Mouse (Mus musculus) ES-Bruce4 (cell line): ENCODE data around the gene Svop. TPM values are rescaled to one million over a fixed set of nuclear protein-coding genes. Genes with fewer than 3 reads are reported as not detected.

Experiments
- H3K27ac ChIP-seq: 2 replicates; pipeline ENCODE4 v1.5.1; 2012; ENCODE audit warnings: low read length, inconsistent platforms; ENCODE audit not compliant: insufficient read depth
- H3K27me3 ChIP-seq: 2 replicates; pipeline ENCODE4 v1.6.1; 2012; ENCODE audit warnings: mild to moderate bottlenecking, low read length, inconsistent platforms; ENCODE audit not compliant: control insufficient read depth, poor library complexity, insufficient read depth, severe bottlenecking
- H3K36me3 ChIP-seq: 2 replicates; pipeline ENCODE4 v1.6.1; 2012; ENCODE audit warnings: inconsistent platforms, mild to moderate bottlenecking, low read length, moderate library complexity; ENCODE audit not compliant: control insufficient read depth, poor library complexity, insufficient read depth, severe bottlenecking
- H3K4me1 ChIP-seq: one replicate; pipeline ENCODE4 v1.8.1; 2011; ENCODE audit warnings: low read length; ENCODE audit not compliant: control insufficient read depth, insufficient read depth
- H3K4me3 ChIP-seq: 2 replicates; pipeline ENCODE4 v1.5.1; 2011; ENCODE audit warnings: low read depth, mild to moderate bottlenecking, low read length
- H3K9ac ChIP-seq: 2 replicates; pipeline ENCODE4 v1.6.1; 2012; ENCODE audit warnings: low read depth, mild to moderate bottlenecking, inconsistent platforms; ENCODE audit not compliant: poor library complexity, severe bottlenecking
- H3K9me3 ChIP-seq: replicated peaks from 2 replicates; pipeline ENCODE4 v1.6.1; 2012; ENCODE audit warnings: mild to moderate bottlenecking, low read length, inconsistent platforms; ENCODE audit not compliant: control insufficient read depth, poor library complexity, insufficient read depth, severe bottlenecking
- CTCF ChIP-seq: IDR thresholded peaks from one replicate; pipeline ENCODE4 v1.8.1; 2011; ENCODE audit warnings: low read depth, low read length
- EP300 ChIP-seq: IDR thresholded peaks from 2 replicates; pipeline ENCODE4 v1.6.1; 2011; ENCODE audit warnings: low read depth, low read length; ENCODE audit not compliant: insufficient read depth
- POLR2A ChIP-seq: IDR thresholded peaks from one replicate; pipeline ENCODE4 v1.8.1; 2011; ENCODE audit warnings: low read length; ENCODE audit not compliant: insufficient read depth
- polyA plus RNA-seq: library from polyadenylated mRNA; stranded (reverse); fragments of >200 nt; gene quantifications from 2 replicates; pipeline ENCODE4 v1.2.4, GENCODE M21; 2011; ENCODE audit warnings: low read depth; ENCODE audit not compliant: missing spikeins, insufficient read depth, insufficient read length

Gene Svop
- 11.0 and 11.2 TPM in 2 replicates for polyA plus RNA-seq

- Histone ChIP-seq H3K9ac (peak within 1 kb of the TSS; percentile 80), H3K27ac (peak within 1 kb of the TSS; percentile 68), H3K36me3 (no peaks in the 10 kb centered on the region)
Observed at GRCm38 (mm10) chr5:114091057-114091807, at the start of gene Svop. Gene Svop, minus strand, starts transcription at chr5:114091570.

DNA sequence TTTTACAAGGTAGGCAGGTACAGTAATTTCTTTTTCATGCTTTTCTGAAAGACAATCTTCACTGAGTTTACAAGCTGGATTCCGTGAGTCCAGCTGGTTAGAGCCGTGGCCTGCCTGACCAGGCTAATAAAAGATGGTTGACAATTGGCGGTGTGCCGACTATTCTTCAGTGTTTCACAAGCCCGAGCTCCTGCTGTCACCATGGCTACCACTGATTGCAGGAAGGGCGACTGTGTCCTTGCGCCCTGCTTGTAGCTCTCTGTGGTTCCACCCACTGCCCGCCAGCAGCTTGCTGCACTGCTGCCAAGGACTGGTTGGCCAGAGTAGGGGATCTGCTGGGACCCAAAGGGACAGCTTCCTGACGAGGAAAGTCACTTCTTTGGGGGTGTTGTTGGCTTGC lies 47.8 kb upstream of the Svop start:
- no peak overlapping the region for H3K27ac ChIP-seq
- TF ChIP-seq EP300 = no peak
- no peak for TF ChIP-seq POLR2A
- no peak for TF ChIP-seq CTCF
- peaks cover 12% of the 10 kb centered on the region for H3K4me1 ChIP-seq

More at GRCm38 (mm10) chr5:114091057-114091807, at the start of gene Svop:
- Histone ChIP-seq H3K27me3 (no peaks in the 10 kb centered on the region), H3K4me1 (no peaks in the 10 kb centered on the region), H3K4me3 (peak within 1 kb of the TSS; percentile 80), H3K9me3 (no peaks in the 10 kb centered on the region; the same call in 1 of the 2 replicates)
- no peak for TF ChIP-seq CTCF
- TF ChIP-seq POLR2A = no peak
- TF ChIP-seq EP300 = peak; percentile 77; the same call in 1 of the 2 replicates

DNA sequence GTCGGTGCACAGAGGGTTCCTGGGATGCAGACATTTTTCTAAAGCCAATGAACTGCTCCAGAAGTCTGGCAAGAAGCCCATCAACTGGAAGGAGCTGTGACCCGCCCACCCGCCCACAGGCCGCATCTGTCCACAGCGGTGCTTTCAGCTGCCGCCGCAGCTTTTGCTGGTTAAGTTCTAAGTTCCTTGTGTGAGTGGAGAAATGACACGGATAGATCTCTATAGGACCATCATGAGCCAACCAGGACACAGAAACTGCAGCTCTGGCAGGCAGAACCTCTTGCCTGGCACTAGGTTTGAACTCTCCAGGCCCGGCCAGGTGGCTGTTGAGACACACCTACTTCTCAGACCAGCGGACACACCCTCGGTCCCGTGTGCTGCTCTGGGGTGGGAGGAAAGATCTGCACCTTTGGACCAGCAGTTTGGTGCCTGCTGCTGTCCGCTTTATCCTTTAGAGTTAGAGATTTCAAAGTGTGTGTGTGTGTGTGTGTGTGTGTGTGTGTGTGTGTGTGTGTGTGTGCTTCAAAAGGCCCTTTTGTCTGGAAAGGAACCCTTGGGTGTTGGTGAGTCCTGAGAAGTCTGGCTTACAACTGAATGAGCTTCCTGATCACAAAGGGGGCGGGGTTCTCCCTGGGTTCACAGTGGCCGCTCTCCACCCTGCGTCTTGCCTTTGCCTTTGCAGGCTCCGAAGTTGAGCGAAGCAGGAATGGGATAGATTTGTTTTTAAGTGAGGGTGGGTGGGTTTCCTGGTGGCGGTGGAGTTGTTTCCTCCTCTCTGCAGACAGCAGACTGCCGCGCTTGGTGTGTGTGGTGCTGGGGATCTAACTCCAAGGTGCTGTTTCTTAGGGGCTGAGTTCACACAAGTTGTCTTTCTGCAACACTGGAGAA lies 47.2 kb upstream of the Svop start:
- Histone ChIP-seq H3K27ac (no peak overlapping the region), H3K36me3 (peaks cover 46% of the 10 kb centered on the region), H3K27me3 (no peaks in the 10 kb centered on the region), H3K9me3 (no peaks in the 10 kb centered on the region), H3K4me3 (no peak overlapping the region), H3K4me1 (peaks cover 12% of the 10 kb centered on the region), H3K9ac (no peak overlapping the region)
- TF ChIP-seq EP300 (no peak), CTCF (no peak), POLR2A (no peak)

More for the DNA sequence above, 47.8 kb upstream of the Svop start:
- no peaks in the 10 kb centered on the region for H3K9me3 ChIP-seq
- no peak overlapping the region for H3K4me3 ChIP-seq
- no peak overlapping the region for H3K9ac ChIP-seq
- H3K36me3 ChIP-seq = peaks cover 40% of the 10 kb centered on the region
- H3K27me3 ChIP-seq = no peaks in the 10 kb centered on the region

DNA sequence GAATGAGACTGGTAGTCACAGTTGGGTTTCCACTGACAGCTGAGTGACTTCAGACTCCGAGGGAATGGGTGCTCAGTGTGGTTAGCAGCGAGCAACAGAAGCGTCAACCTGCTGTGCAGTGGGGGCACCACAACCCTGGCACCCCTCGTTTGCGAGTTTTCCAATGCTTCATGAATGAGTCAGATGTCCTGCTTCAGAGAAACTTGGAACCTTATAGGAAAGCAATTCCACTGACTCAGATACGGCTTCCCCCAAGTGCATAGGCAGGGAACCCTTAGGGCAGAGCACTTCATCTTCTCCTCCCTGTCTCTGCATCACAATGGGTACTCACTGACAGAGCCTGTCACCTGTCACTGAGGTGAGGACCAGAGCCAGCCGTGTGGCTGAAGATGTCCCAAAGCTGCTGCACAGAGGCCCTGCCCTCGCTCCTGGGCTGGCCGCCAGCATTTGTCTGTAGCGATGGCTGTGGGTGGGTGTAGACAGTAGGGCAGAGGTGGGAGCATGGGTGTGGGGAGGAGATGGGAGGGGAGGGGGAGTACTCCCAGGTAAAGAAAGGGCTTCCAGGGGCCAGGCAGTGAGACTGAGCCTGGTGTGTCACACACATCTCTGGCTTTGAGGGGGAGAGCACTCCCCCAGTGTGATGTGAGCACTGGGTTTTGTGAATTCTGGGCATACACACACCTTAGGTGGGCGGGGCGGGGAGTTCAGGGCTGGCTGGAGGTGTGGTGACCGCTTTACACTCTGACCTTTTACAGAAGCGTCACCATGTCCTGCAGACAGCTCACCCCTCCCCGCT lies 46.3 kb upstream of the Svop start:
- Histone ChIP-seq H3K4me1 (peaks cover 12% of the 10 kb centered on the region), H3K9ac (no peak overlapping the region), H3K9me3 (no peaks in the 10 kb centered on the region), H3K27me3 (no peaks in the 10 kb centered on the region), H3K27ac (no peak overlapping the region), H3K36me3 (peaks cover 52% of the 10 kb centered on the region), H3K4me3 (no peak overlapping the region)
- TF ChIP-seq POLR2A (no peak), CTCF (no peak), EP300 (no peak)

DNA sequence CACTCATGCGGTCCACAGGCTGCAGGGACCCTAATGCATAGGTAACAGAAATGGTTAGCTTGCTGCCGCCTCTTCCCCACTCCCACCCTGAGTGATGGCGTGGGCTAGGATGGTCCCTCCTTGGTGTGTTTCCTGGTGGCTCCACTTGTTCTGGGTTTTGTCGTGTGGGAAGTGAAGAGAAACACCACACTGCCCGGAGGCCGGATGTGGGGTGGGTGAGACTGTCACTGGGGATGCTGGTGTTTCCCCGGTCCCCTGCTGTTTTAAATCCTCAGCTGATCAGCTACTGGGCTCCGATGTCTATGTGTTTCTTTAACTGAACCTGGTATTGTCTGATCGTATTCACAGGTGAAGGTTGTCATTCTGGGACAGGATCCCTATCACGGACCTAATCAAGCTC lies 44.1 kb upstream of the Svop start:
- Histone ChIP-seq H3K4me3 (no peak overlapping the region), H3K9ac (no peak overlapping the region), H3K27me3 (no peaks in the 10 kb centered on the region), H3K27ac (no peak overlapping the region), H3K4me1 (peaks cover 12% of the 10 kb centered on the region), H3K36me3 (peaks cover 58% of the 10 kb centered on the region), H3K9me3 (no peaks in the 10 kb centered on the region)
- TF ChIP-seq EP300 (no peak), CTCF (no peak), POLR2A (no peak)
